Mouse (Mus musculus) embryo, embryonic 11.5 days (tissue): ENCODE measurements at regions not wholly inside any gene's neighbourhood (a gene's known extent, or its start where the extent isn't known, plus 50 kb on each side); places are given as distances from the start of the nearest gene placed in this dataset.

Source experiments
- DNase-seq: peaks from one replicate; pipeline ENCODE4 v3.0.0-alpha.2; 2012; ENCODE audit warnings: low read depth, low spot score

- DNase-seq = no peak
Measured at GRCm38 (mm10) chr12:50734135-50734534, 85.2 kb upstream of the Prkd1 start.

GRCm38 (mm10) chr12:50712615-50713014, 63.7 kb upstream of the Prkd1 start:
- no peak for DNase-seq

DNA sequence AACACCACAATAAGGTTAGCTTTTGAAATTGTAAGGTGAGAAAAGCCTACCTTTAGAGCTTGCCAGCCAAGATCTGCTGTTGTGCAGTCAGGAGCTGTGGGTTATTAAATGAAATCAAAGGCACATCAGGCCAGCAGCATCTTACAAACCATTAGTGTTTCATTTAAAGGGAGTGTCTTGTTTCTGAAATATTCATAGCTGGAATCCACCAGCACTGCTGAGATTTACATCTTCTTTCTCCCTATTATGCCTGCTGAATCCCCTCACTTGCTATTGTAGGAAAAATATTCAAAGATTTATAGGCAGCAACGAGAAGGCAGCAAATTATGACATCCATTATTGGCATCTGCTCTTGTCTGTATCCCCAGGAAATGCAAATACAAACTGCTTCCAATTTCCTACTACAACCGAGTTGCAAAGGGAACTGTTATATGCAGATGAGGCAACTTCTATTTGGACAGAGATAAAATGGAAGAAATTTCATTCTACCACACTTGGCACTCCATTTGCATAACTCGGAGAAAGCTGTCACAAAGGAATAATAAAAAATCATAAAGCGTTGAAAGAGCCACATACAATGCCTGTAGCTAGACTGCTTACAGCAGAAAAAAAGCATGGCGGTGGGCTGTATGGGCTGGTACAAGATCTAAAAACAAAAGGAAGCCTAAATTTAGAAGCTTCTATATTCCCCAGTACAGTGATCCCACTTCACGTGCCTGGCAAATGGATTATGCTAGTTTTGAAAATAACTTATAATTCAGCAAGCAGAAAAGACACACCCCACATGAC, 60.3 kb upstream of the Prkd1 start:
- DNase-seq = no peak

DNA sequence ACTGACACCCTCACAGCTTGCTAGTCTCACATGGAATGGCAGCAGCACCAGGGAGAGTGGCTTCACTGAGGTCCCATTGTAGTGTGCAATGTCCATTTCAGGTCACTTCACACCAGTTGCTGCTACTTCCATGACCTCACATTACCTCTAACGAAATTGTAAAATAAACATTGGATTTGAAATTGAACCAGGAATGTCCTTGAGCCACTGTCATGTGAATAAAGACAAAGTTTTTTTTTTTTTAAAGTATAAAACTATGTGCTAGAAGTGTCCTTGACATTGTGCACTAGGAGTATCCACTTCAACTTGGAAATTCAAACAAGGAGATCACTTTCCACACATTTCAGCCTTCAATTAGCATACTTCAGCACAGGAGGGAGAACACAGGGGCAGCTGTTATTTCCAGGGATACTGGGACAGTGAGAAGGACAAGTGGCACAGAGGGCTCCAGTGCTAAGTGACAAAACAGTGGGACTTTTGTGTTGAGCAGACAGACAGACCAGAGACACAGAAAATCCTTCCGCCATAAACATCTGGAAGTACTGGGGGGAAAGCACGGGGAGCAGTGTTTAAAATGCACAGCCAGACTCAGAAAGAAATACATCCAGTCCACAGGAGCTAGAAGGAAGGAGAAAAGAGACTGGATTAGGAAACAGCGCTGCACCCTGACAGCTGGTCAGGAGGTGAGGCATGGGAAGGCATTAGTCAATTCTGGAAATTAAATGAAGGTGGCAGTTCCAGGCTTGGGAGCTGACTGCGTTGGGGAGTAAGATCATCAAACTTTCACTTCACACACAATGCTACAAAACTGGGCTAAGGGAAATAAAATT, 49.9 kb upstream of the Prkd1 start:
- no peak for DNase-seq
